In genomic region chr8:79124231-79124630, GRCm38 (mm10) we compare ENCODE assay signal across 28 mouse cellular contexts.
"Had no signal": no experiment of that assay in that cellular context is flagged by ENCODE, and none has a peak within 500 bp of the region (broad histone marks: within the 10 kb centered on the region; RNA-seq: fewer than 3 reads in every experiment).

No protein-coding gene starts in this region.

- H3K4me2 ChIP-seq: embryonic facial prominence, embryonic 12.5 days; embryonic facial prominence, embryonic 13.5 days; embryonic facial prominence, embryonic 15.5 days; forebrain, embryonic 12.5 days; forebrain, embryonic 13.5 days; forebrain, embryonic 15.5 days had no signal

- DNase-seq: cerebellum, adult 2 months; cerebellum, adult 8-10 months; cerebellum, adult 9-10 months; cerebellum, adult 9-11 months; cerebellum, postnatal 10 days; cerebellum, postnatal 14 days; cerebellum, postnatal 25 days; cerebellum, postnatal 36 days; embryo, embryonic 11 days; forebrain, postnatal 0 days; gastrocnemius, adult 2 months; gastrocnemius, postnatal 10 days; gastrocnemius, postnatal 14 days; gastrocnemius, postnatal 25 days; gastrocnemius, postnatal 36 days; heart, adult 18-20 months; heart, adult 2 months had no signal

- H3K27me3 ChIP-seq: embryonic facial prominence, embryonic 12.5 days; embryonic facial prominence, embryonic 13.5 days; embryonic facial prominence, embryonic 15.5 days; forebrain, embryonic 12.5 days; forebrain, embryonic 13.5 days; forebrain, embryonic 15.5 days had no signal

- H3K4me1 ChIP-seq: embryonic facial prominence, embryonic 10.5 days; embryonic facial prominence, embryonic 12.5 days; embryonic facial prominence, embryonic 15.5 days; forebrain, embryonic 10.5 days; forebrain, embryonic 12.5 days; forebrain, embryonic 13.5 days; forebrain, embryonic 15.5 days had no signal

- H3K27ac ChIP-seq: embryonic facial prominence, embryonic 10.5 days; embryonic facial prominence, embryonic 12.5 days; embryonic facial prominence, embryonic 13.5 days; embryonic facial prominence, embryonic 15.5 days; forebrain, embryonic 10.5 days; forebrain, embryonic 12.5 days; forebrain, embryonic 13.5 days; forebrain, embryonic 15.5 days; gastrocnemius, adult 2 months; heart, adult 2 months had no signal

- H3K9ac ChIP-seq: embryonic facial prominence, embryonic 12.5 days; embryonic facial prominence, embryonic 13.5 days; embryonic facial prominence, embryonic 15.5 days; forebrain, embryonic 12.5 days; forebrain, embryonic 13.5 days; forebrain, embryonic 15.5 days; forebrain, postnatal 0 days had no signal

- ATAC-seq: forebrain, embryonic 13.5 days; forebrain, embryonic 14.5 days; forebrain, embryonic 15.5 days; forebrain, embryonic 16.5 days; forebrain, postnatal 0 days had no signal

- H3K4me3 ChIP-seq: embryonic facial prominence, embryonic 10.5 days; embryonic facial prominence, embryonic 12.5 days; embryonic facial prominence, embryonic 13.5 days; embryonic facial prominence, embryonic 15.5 days; erythroblast, embryonic 14.5 days; forebrain, embryonic 10.5 days; forebrain, embryonic 12.5 days; forebrain, embryonic 13.5 days; forebrain, embryonic 15.5 days; gastrocnemius, adult 2 months; heart, adult 2 months had no signal

- H3K9me3 ChIP-seq: embryonic facial prominence, embryonic 10.5 days; embryonic facial prominence, embryonic 12.5 days; embryonic facial prominence, embryonic 13.5 days; embryonic facial prominence, embryonic 15.5 days; forebrain, embryonic 10.5 days; forebrain, embryonic 12.5 days; forebrain, embryonic 13.5 days; forebrain, embryonic 15.5 days had no signal
